ENCODE assay signal across 7 mouse cellular contexts in genomic region chr2:120268635-120269034, GRCm38 (mm10). TPM values are rescaled to one million over a fixed set of nuclear protein-coding genes. Genes with fewer than 3 reads are reported as not detected.
DNase-seq lines count a peak whose midpoint lies in the region; ATAC-seq and TF ChIP-seq lines count a peak whose summit lies in the region.

No protein-coding gene starts in this region.

- no peak overlapping the region for H3K4me3 ChIP-seq in layer of hippocampus, adult 2 months
- no peak overlapping the region for H3K4me3 ChIP-seq in intestine, embryonic 14.5 days (ENCODE audit: low read depth, low read length)
- no peak overlapping the region for H3K4me3 ChIP-seq in neural tube, embryonic 15.5 days (replicated peaks)

- no peaks in the 10 kb centered on the region for H3K4me1 ChIP-seq in intestine, embryonic 14.5 days (replicated peaks; ENCODE audit: control insufficient read depth, insufficient read depth, low read length)
- H3K4me1 ChIP-seq in neural tube, embryonic 15.5 days = no peaks in the 10 kb centered on the region

- 5% methylated on average over 9 of the region's 9 CpGs for WGBS in intestine, embryonic 14.5 days
- 4% methylated on average over 9 of the region's 9 CpGs for WGBS in neural tube, embryonic 15.5 days

- peak overlapping the region; percentile 32 for H3K4me2 ChIP-seq in intestine, embryonic 14.5 days (ENCODE audit: low read length)
- H3K4me2 ChIP-seq in neural tube, embryonic 15.5 days = peak overlapping the region; percentile 19

- DNase-seq in layer of hippocampus, adult 2 months (ENCODE audit: low spot score in 2 of 2) = no peak
- DNase-seq in layer of hippocampus, adult 8-10 months (ENCODE audit: low spot score in 2 of 2) = no peak
- DNase-seq in embryo, embryonic 10.5 days (ENCODE audit: low spot score) = peak; percentile 60
- peak; percentile 72 for DNase-seq in intestine, embryonic 14.5 days (ENCODE audit: low spot score)
- DNase-seq in right cerebral cortex, postnatal 14 days = no peak
- DNase-seq in adrenal gland, adult 18-20 months (ENCODE audit: low spot score in 2 of 2) = no peak

- peak; percentile 66 for TF ChIP-seq CTCF in layer of hippocampus, adult 2 months (conservative IDR thresholded peaks at IDR 0.05)

- no peak overlapping the region for H3K9ac ChIP-seq in intestine, embryonic 14.5 days (ENCODE audit: low read length)
- H3K9ac ChIP-seq in neural tube, embryonic 15.5 days (replicated peaks) = no peak overlapping the region

- no peak overlapping the region for H3K27ac ChIP-seq in layer of hippocampus, adult 2 months
- H3K27ac ChIP-seq in intestine, embryonic 14.5 days (ENCODE audit: low read depth) = no peak overlapping the region
- no peak overlapping the region for H3K27ac ChIP-seq in neural tube, embryonic 15.5 days (replicated peaks)

- no peaks in the 10 kb centered on the region for H3K36me3 ChIP-seq in intestine, embryonic 14.5 days (ENCODE audit: control insufficient read depth, insufficient read depth, low read length)
- H3K36me3 ChIP-seq in neural tube, embryonic 15.5 days = no peaks in the 10 kb centered on the region

- peak; percentile 43; the same call in 1 of the 2 replicates for ATAC-seq in intestine, embryonic 14.5 days (replicated peaks; ENCODE audit: low FRiP score, low TSS enrichment, low read depth)
- ATAC-seq in neural tube, embryonic 15.5 days (ENCODE audit: low FRiP score) = no peak

- no peaks in the 10 kb centered on the region for H3K9me3 ChIP-seq in intestine, embryonic 14.5 days (ENCODE audit: control insufficient read depth, low read length)
- no peaks in the 10 kb centered on the region for H3K9me3 ChIP-seq in neural tube, embryonic 15.5 days (replicated peaks)

- H3K27me3 ChIP-seq in intestine, embryonic 14.5 days (replicated peaks; ENCODE audit: control insufficient read depth, insufficient read depth, low read length) = no peaks in the 10 kb centered on the region
- no peaks in the 10 kb centered on the region for H3K27me3 ChIP-seq in neural tube, embryonic 15.5 days (replicated peaks)

RNA-seq across cellular contexts. Expression of gene Pla2g4d, which starts 20.4 kb away (rescaled TPM):
- not detected for total RNA-seq in layer of hippocampus, adult 2 months (2021)
- total RNA-seq in layer of hippocampus, adult 8-10 months (2022) = not detected
- 0.04 and 0.09 TPM in 2 replicates for polyA plus RNA-seq in intestine, embryonic 14.5 days (2014; fragmentation: Nextera tagmentation; extraction: Ambion mirVana)
- 0.04 TPM in 1 of 2 replicates, not detected in the other for polyA plus RNA-seq in neural tube, embryonic 15.5 days (2015; fragmentation: Nextera tagmentation; extraction: Ambion mirVana)
- under 1 TPM in 1 of 2 experiments, not detected in 1; 0.20 TPM for total RNA-seq in adrenal gland, adult 18-20 months (2021)

RNA-seq across cellular contexts. Expression of gene Pla2g4e, which starts 23.5 kb away (rescaled TPM):
- 10 to 100 TPM; 11.9 to 12.1 TPM for total RNA-seq in layer of hippocampus, adult 2 months (2021)
- total RNA-seq in layer of hippocampus, adult 8-10 months (2022) = 10 to 100 TPM; 12.0 to 16.9 (median 13.3) TPM
- polyA plus RNA-seq in intestine, embryonic 14.5 days (2014; fragmentation: Nextera tagmentation; extraction: Ambion mirVana) = 0.05 and 0.07 TPM in 2 replicates
- 3.5 and 4.2 TPM in 2 replicates for polyA plus RNA-seq in neural tube, embryonic 15.5 days (2015; fragmentation: Nextera tagmentation; extraction: Ambion mirVana)
- under 1 TPM; 0.36 to 0.38 TPM for total RNA-seq in adrenal gland, adult 18-20 months (2021)

RNA-seq across cellular contexts. Expression of gene Pla2g4f, which starts 45.3 kb away (rescaled TPM):
- not detected for total RNA-seq in layer of hippocampus, adult 2 months (2021)
- total RNA-seq in layer of hippocampus, adult 8-10 months (2022) = not detected
- polyA plus RNA-seq in intestine, embryonic 14.5 days (2014; fragmentation: Nextera tagmentation; extraction: Ambion mirVana) = 0.11 and 0.27 TPM in 2 replicates
- polyA plus RNA-seq in neural tube, embryonic 15.5 days (2015; fragmentation: Nextera tagmentation; extraction: Ambion mirVana) = 0.06 and 0.09 TPM in 2 replicates
- not detected for total RNA-seq in adrenal gland, adult 18-20 months (2021)

Comparison
In these comparisons a context has a peak if more than half of its experiments do, and no peak if none do; other contexts are left out.
1. DNase-seq: peak in embryo, embryonic 10.5 days (single experiment) and intestine, embryonic 14.5 days (single experiment); none in layer of hippocampus, adult 2 months (0 of 2), layer of hippocampus, adult 8-10 months (0 of 2), right cerebral cortex, postnatal 14 days (single experiment) and adrenal gland, adult 18-20 months (0 of 2).
2. RNA of gene Pla2g4e, which starts 23.5 kb away (total RNA-seq): 12.0 to 16.9 TPM in layer of hippocampus, adult 8-10 months and 11.9 to 12.1 TPM in layer of hippocampus, adult 2 months; 0.36 to 0.38 TPM in adrenal gland, adult 18-20 months; every median in the first group is over 4 times any median in the second.